Mouse (Mus musculus) cerebellum, adult 2 months (tissue): ENCODE measurements around the gene Dlk2.

ENCODE experiments used
- CTCF ChIP-seq: fragments of 200-500 bp; IDR thresholded peaks from 2 replicates; pipeline ENCODE4 v1.5.1; 2011; ENCODE audit warnings: low read depth, mild to moderate bottlenecking, control low read depth, low read length, moderate library complexity, borderline replicate concordance; ENCODE audit not compliant: insufficient read depth
- POLR2A ChIP-seq: fragments of 200-500 bp; IDR thresholded peaks from 2 replicates; pipeline ENCODE4 v1.6.1; 2011; ENCODE audit warnings: low read length, control low read depth, borderline replicate concordance; ENCODE audit not compliant: insufficient read depth

DNA sequence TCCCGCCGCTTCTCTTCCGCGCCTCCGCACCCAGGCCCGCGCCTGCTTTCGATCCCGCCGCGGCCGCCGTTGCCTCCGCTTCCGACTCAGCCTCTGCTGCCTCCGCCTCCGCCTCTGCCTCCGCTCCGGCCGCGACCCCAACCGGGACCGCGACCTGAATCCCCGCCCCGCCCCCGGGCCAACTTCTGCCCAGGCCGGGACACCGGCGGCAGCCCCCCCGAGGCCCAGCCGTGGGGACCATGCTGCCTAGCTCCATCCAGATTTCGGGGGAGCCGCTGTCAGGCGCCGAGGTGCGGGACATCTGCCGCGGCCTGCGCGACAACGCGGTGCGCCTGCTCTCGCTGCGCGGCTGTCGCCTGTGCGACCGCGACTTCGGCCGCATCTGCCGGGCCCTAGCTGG lies 43.1 kb upstream of the Dlk2 start:
- no peak for TF ChIP-seq POLR2A
- no peak for TF ChIP-seq CTCF
